Mouse (Mus musculus): ENCODE data around the gene Cox8b.

- TF ChIP-seq POLR2A (IDR thresholded peaks at IDR 0.05; ENCODE audit: low read depth, low read length) (no peak), CTCF (IDR thresholded peaks at IDR 0.05; ENCODE audit: extremely low read depth, insufficient read depth, insufficient read length, insufficient replicate concordance) (no peak)
Observed at GRCm38 (mm10) chr7:140945247-140945646, 45.0 kb upstream of the Cox8b start.

All from spleen, adult 2 months (tissue).